Mouse (Mus musculus): Measurements from ENCODE around the gene Phf14. TPM values are rescaled to one million over a fixed set of nuclear protein-coding genes. Genes with fewer than 3 reads are reported as not detected.

Gene Phf14
- total and polyA plus RNA-seq, 2 experiments from 2014 or later, result 88.6 to 106 TPM

DNA sequence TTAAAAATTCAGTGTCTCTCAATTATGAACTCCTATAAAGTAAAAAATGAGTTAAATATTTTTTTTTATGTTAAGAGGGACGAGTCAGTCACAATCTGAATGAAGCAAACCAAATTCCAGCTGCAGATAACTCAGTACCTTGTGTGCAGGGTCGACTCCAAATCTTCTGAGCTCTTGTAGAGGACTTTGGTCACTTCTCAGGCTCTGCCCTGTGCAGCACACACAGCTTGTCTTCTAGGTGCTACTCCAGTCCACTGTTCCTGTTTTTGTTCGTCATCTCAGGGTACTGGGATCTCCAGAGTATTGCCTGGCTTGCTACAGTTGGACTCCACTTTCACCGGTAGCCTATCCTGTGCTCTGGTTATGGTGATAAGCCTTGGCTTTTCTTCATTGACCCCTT is 113.1 kb downstream of the Phf14 start:
- no peaks in the 10 kb centered on the region for H3K4me1 ChIP-seq (ENCODE audit: insufficient read depth, low read length)
- no peak overlapping the region for H3K27ac ChIP-seq (ENCODE audit: low read depth, low read length)
- DNase-seq (ENCODE audit: low spot score) (no peak), ATAC-seq (ENCODE audit: low FRiP score) (no peak)
- H3K4me3 ChIP-seq (ENCODE audit: low read depth, low read length), result no peak overlapping the region
- H3K36me3 ChIP-seq (ENCODE audit: insufficient read depth, low read length), result peaks cover 5% of the 10 kb centered on the region
- no peaks in the 10 kb centered on the region for H3K9me3 ChIP-seq (ENCODE audit: low read length)
- WGBS, result 93% methylated on average over 4 of the region's 4 CpGs
- no peak for TF ChIP-seq CTCF (IDR thresholded peaks at IDR 0.05)
- no peak overlapping the region for H3K4me2 ChIP-seq (ENCODE audit: low read depth, low read length, poor library complexity, severe bottlenecking)
- no peak overlapping the region for H3K9ac ChIP-seq (replicated peaks; ENCODE audit: low read length, poor library complexity, severe bottlenecking)
- no peaks in the 10 kb centered on the region for H3K27me3 ChIP-seq (ENCODE audit: insufficient read depth, low read length)

DNA sequence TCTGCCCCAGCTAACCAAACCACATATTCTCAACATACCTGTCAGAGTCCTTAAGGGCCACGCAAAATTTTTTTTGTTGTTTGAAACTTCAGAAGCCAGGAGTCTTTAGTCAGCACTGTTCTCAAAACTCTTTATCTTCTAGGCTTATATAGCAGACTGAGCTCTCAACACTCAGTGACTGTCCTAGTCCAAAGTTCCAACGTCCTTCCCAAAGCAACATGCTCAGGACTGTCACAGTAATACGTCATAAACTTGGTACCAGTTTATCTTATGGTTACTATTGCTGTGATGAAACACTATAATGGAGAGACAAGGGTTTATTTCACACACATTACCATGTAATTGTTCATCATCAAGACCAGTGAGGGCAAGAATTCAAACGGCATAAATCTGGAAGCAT is 113.9 kb downstream of the Phf14 start:
- Histone ChIP-seq H3K9ac (replicated peaks; ENCODE audit: low read length, poor library complexity, severe bottlenecking) (no peak overlapping the region), H3K4me3 (ENCODE audit: low read depth, low read length) (no peak overlapping the region), H3K27me3 (ENCODE audit: insufficient read depth, low read length) (no peaks in the 10 kb centered on the region), H3K27ac (ENCODE audit: low read depth, low read length) (no peak overlapping the region), H3K36me3 (ENCODE audit: insufficient read depth, low read length) (peaks cover 5% of the 10 kb centered on the region), H3K4me1 (ENCODE audit: insufficient read depth, low read length) (no peaks in the 10 kb centered on the region), H3K9me3 (ENCODE audit: low read length) (no peaks in the 10 kb centered on the region), H3K4me2 (ENCODE audit: low read depth, low read length, poor library complexity, severe bottlenecking) (no peak overlapping the region)
- TF ChIP-seq CTCF (IDR thresholded peaks at IDR 0.05), result no peak
- DNase-seq (ENCODE audit: low spot score), result no peak
- no peak for ATAC-seq (ENCODE audit: low FRiP score)
- WGBS, result 95% methylated on average over 4 of the region's 4 CpGs

DNA sequence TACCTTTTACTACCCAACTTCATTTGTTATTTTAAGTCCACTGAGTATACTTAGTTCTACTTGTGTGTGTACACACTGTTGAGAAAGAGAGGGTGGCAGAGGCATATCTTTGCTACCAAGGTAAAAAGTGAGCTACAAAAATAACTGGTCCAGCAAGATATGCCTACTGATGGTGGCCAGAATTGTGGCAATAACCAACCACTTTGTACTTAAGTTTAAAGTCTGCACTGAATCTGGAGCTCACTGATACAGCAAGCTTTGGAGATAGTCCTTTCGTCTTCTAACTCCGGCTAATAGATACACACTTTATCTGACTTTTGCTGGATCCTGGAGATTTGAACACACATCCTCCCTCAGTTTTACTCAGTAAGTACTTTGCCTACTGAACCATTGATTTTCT is 115.8 kb downstream of the Phf14 start:
- H3K27me3 ChIP-seq (ENCODE audit: insufficient read depth, low read length), result no peaks in the 10 kb centered on the region
- H3K9me3 ChIP-seq (ENCODE audit: low read length), result no peaks in the 10 kb centered on the region
- H3K27ac ChIP-seq (ENCODE audit: low read depth, low read length), result no peak overlapping the region
- WGBS, result 98% methylated on average over 2 of the region's 2 CpGs
- no peak overlapping the region for H3K4me2 ChIP-seq (ENCODE audit: low read depth, low read length, poor library complexity, severe bottlenecking)
- no peak for DNase-seq (ENCODE audit: low spot score)
- no peak overlapping the region for H3K9ac ChIP-seq (replicated peaks; ENCODE audit: low read length, poor library complexity, severe bottlenecking)
- TF ChIP-seq CTCF (IDR thresholded peaks at IDR 0.05), result no peak
- no peak for ATAC-seq (ENCODE audit: low FRiP score)
- no peaks in the 10 kb centered on the region for H3K4me1 ChIP-seq (ENCODE audit: insufficient read depth, low read length)
- no peak overlapping the region for H3K4me3 ChIP-seq (ENCODE audit: low read depth, low read length)
- peaks cover 5% of the 10 kb centered on the region for H3K36me3 ChIP-seq (ENCODE audit: insufficient read depth, low read length)

DNA sequence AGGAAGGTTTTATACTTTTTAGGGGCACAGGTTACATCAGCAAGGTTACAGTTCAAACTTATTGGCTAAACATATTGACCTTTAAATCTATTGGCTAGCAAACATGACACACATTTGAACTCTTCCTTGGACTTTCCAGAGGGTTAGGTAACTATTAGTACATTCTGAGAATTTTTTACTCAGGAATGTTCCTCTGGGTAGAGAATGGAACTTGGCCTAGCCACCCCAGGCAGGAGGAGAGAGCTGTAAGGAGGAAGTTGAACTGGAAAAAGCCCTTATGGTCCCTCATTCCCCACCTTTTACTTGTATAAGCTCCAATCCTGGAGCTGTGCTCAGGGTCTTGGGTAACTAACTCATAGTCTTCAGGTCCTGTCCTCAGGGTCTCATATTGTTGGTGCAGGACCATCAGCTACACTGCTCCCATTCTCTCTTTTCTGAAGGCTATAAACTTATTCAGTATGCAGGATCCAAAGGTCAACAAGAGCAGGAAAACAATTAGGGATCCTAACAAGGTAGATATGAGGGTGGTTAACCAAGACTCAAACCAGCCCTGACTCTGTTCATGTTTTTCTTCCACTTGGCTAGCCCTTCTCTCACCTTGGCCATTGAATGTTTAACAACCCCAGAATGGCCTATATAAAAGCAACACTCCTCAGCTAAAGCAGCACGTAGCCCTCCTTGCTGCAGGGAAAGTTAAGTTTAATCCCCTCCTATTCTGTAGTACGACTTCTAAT is 119.4 kb downstream of the Phf14 start:
- H3K4me1 ChIP-seq (ENCODE audit: insufficient read depth, low read length), result no peaks in the 10 kb centered on the region
- DNase-seq (ENCODE audit: low spot score) (no peak), ATAC-seq (ENCODE audit: low FRiP score) (no peak)
- no peaks in the 10 kb centered on the region for H3K9me3 ChIP-seq (ENCODE audit: low read length)
- H3K27me3 ChIP-seq (ENCODE audit: insufficient read depth, low read length), result no peaks in the 10 kb centered on the region
- H3K27ac ChIP-seq (ENCODE audit: low read depth, low read length), result no peak overlapping the region
- no peak overlapping the region for H3K4me2 ChIP-seq (ENCODE audit: low read depth, low read length, poor library complexity, severe bottlenecking)
- WGBS, result 75% methylated on average over 2 of the region's 2 CpGs
- no peaks in the 10 kb centered on the region for H3K36me3 ChIP-seq (ENCODE audit: insufficient read depth, low read length)
- no peak overlapping the region for H3K9ac ChIP-seq (replicated peaks; ENCODE audit: low read length, poor library complexity, severe bottlenecking)
- TF ChIP-seq CTCF (IDR thresholded peaks at IDR 0.05), result no peak
- H3K4me3 ChIP-seq (ENCODE audit: low read depth, low read length), result no peak overlapping the region

DNA sequence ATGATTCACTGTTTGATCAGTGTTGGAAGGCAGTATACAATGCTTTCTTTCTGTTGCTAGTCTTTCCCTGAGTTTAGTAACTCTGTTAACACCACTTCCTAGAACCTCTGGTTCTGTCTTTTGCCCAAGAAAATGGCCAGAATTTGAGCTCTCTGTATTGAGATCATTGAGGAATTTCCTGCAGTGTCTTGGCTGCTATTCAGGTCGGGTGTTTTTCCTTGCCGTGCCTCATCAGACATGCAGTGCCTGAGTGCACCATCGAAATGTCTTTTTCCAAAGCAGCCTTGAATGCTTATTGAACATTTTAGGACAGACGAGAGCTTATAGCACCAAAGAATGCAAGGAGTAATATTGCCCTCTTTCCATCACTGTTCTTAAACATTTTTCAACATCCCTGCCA is 127.0 kb downstream of the Phf14 start:
- Histone ChIP-seq H3K36me3 (ENCODE audit: insufficient read depth, low read length) (no peaks in the 10 kb centered on the region), H3K27me3 (ENCODE audit: insufficient read depth, low read length) (no peaks in the 10 kb centered on the region), H3K4me2 (ENCODE audit: low read depth, low read length, poor library complexity, severe bottlenecking) (no peak overlapping the region), H3K4me3 (ENCODE audit: low read depth, low read length) (no peak overlapping the region), H3K4me1 (ENCODE audit: insufficient read depth, low read length) (no peaks in the 10 kb centered on the region), H3K9ac (replicated peaks; ENCODE audit: low read length, poor library complexity, severe bottlenecking) (no peak overlapping the region), H3K27ac (ENCODE audit: low read depth, low read length) (no peak overlapping the region), H3K9me3 (ENCODE audit: low read length) (no peaks in the 10 kb centered on the region)
- no peak for TF ChIP-seq CTCF (IDR thresholded peaks at IDR 0.05)
- DNase-seq (ENCODE audit: low spot score), result peak; percentile 14
- no peak for ATAC-seq (ENCODE audit: low FRiP score)
- 42% methylated on average over 4 of the region's 4 CpGs for WGBS

DNA sequence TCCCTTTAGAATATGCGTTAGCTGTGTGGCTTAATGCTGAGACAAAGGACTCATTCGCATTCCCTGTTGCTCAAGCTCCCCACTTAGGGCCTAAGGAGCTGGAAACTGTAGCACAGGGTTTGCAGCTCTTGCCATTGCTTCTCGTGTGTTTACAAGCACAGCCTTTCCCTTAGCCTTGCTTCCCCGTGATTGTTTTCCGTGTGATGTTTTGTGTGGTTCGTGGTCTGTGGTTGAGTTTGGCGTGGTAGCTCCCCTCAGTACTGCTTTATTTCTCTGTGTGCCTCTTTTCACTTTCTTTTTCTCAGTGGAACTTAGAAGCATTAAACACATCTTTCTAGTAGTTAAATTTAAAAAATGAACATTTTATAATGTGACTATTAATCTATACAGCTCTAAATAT is 130.7 kb downstream of the Phf14 start:
- no peaks in the 10 kb centered on the region for H3K9me3 ChIP-seq (ENCODE audit: low read length)
- no peak for TF ChIP-seq CTCF (IDR thresholded peaks at IDR 0.05)
- H3K4me3 ChIP-seq (ENCODE audit: low read depth, low read length), result no peak overlapping the region
- DNase-seq (ENCODE audit: low spot score) (no peak), ATAC-seq (ENCODE audit: low FRiP score) (no peak)
- no peak overlapping the region for H3K9ac ChIP-seq (replicated peaks; ENCODE audit: low read length, poor library complexity, severe bottlenecking)
- H3K36me3 ChIP-seq (ENCODE audit: insufficient read depth, low read length), result no peaks in the 10 kb centered on the region
- no peaks in the 10 kb centered on the region for H3K27me3 ChIP-seq (ENCODE audit: insufficient read depth, low read length)
- no peaks in the 10 kb centered on the region for H3K4me1 ChIP-seq (ENCODE audit: insufficient read depth, low read length)
- no peak overlapping the region for H3K4me2 ChIP-seq (ENCODE audit: low read depth, low read length, poor library complexity, severe bottlenecking)
- 73% methylated on average over 7 of the region's 7 CpGs for WGBS
- no peak overlapping the region for H3K27ac ChIP-seq (ENCODE audit: low read depth, low read length)
